Mouse (Mus musculus): ENCODE measurements around the gene Slc1a5.
A peak's percentile ranks its signal among the peaks of the same experiment; 100 is the strongest.

The Slc1a5 gene

DNA sequence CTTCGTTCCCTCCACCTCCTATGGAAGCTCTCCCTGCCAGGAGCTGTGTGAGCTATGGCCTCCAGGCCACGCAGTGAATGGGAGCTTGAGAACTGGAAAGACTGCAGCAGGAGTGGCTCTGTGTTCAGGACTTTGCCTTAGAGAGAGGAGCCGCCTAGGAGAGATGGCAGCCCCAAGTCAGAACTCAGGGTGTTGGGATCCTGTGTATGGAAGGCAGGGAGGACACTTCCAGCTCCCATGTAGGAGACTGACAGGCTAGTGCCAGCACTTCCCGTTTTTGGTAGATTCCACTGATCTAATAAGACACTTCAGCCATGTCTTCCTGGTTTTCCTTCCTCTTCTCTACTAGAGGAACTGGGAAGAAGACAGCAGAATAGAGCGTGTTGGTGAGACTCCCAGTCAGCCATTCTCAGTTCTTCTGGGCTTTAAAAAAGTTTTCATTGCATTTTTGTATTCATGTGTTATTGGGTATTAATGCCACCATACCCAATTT lies 39.2 kb downstream of the Slc1a5 start:
- no peak for DNase-seq

DNA sequence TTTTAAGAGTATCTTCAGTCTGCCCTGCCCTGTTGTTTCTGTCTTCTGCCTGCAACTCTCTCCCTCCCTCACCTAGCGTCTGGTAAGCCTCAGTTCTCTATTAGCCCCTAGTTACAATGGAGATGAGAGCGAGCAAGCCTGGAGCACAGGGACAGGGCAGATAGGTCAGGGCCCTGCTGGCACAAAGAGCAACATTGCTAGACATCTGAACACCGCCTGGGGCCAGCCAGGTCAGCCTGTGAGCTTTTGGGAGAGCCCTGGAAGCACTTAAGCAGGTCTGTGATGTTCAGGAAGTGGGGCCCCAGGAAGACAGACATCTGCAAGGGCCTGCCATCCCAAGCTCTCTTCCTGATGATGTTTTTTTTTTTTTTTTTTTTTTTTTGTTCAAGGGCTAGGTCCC lies 40.0 kb downstream of the Slc1a5 start:
- DNase-seq, result no peak

DNA sequence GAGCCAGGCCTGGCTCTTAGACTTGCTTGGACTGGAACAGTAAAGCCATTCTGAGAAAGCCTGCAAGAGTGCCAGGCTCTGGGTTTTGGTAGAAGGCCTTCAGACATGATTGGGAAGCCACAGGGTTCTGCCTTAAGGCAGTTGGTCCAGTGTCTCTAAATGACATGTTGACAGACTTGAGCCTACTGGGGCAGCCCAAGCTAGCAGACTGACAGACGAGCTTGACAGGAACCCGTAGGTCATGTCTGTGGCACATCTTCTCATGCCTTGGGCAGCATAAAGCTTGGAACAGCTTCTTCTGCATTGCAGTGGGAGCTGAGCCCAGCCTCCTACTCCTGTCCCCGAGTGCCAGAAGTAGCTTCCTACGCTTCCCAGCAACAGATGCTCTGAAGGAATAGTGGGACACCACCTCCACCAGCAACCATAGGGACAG lies 40.5 kb downstream of the Slc1a5 start:
- DNase-seq, result no peak

DNA sequence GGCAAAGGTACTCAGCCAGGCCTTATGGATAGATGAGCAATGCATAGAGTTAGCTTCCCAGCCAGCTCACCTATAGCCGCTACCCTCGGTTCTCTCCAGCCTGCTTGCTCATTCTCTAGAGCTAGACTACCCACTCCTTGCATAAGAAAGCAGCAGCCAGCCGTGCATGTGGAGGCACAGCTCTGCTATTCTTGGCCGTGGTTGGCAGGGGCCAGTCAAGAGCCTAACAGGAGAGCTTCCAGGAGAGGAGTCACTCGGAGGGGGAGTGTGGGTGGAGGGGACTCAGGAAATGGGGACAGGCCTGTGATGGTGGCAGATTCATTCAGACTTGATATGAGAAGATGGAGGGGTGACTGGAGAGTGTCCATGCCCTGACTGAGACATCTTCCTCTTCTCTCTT lies 42.6 kb downstream of the Slc1a5 start:
- no peak for DNase-seq

DNA sequence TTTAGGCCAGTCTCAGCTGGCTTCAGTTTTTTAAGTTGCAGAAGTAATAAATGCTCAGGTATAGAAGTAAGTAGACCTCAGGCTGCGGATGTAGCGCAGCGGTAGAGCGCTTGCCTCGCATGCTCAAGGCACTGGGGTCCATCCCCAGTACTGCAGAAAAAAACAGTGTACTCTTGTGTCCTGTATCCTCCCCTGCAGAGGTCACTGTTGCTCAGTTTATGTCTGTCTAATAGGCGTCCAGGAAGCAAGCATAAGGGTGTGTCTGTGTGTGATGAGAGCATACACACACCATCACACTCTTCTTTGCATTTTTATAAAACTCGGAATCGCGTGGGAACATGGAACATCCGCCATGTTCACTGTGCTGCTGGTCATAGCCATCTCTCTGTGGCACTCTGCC lies 44.6 kb downstream of the Slc1a5 start:
- peak in 1 of 2 experiments; percentile 39 for DNase-seq

DNA sequence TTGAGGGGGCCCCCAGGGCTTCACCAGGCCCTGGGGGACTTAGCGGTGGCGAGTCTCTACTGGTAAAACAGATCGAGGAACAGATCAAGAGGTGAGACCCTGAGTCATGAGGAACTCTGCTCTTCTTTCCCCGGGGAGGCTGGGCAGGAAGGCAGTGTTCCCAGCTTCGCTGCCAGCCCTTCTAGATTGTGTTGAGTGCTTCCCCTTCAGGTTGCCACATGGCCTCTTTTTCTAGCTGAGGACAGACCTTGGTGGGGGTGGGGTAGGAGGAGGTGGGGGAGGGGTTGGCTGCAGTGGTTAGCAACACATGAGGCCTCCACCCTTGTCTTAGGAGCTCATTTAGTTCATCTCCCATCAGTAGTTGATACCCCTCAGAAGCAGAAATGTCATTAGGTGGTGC lies 45.4 kb downstream of the Slc1a5 start:
- DNase-seq, result no peak

DNA sequence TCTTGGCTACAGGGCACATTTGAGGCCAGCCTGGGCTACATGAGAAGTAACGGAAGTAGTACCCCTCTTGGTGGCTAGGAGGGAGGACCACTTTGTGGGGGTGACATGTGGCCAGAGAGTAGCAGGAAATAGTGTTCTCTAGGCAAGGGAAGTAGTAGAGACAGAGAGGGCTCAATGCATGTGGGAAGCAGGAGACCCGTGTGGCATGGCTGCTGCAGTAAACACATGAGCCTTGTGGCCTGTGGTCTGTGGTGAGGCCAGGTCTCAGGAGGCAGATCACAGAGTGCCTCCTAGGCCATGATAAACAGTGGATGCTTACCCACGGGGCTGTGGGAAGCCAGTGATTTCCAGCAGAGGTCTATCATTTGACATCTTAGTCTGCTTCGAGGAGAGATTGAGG lies 46.1 kb downstream of the Slc1a5 start:
- DNase-seq, result no peak

DNA sequence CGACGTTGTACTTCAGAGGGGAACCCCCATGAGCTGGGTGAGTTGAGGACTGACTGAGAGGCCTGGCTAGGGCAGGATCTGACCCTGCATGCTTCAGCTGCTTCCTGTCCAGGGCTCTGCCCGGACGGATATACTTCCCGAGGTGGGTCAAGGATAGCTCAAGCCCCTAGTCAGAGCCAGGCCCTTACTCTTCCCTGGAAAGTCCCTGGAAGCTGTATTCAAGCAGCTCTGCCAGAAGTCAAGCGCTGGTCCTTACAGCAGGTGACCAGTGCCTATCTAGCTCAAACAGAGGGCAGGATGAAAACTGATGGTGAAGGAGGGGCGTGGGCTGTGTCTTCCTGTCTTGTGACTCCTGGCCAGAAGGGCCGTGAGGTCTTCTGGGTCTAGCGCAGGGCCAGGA lies 49.3 kb downstream of the Slc1a5 start:
- peak in 1 of 2 experiments; percentile 26 for DNase-seq

DNA sequence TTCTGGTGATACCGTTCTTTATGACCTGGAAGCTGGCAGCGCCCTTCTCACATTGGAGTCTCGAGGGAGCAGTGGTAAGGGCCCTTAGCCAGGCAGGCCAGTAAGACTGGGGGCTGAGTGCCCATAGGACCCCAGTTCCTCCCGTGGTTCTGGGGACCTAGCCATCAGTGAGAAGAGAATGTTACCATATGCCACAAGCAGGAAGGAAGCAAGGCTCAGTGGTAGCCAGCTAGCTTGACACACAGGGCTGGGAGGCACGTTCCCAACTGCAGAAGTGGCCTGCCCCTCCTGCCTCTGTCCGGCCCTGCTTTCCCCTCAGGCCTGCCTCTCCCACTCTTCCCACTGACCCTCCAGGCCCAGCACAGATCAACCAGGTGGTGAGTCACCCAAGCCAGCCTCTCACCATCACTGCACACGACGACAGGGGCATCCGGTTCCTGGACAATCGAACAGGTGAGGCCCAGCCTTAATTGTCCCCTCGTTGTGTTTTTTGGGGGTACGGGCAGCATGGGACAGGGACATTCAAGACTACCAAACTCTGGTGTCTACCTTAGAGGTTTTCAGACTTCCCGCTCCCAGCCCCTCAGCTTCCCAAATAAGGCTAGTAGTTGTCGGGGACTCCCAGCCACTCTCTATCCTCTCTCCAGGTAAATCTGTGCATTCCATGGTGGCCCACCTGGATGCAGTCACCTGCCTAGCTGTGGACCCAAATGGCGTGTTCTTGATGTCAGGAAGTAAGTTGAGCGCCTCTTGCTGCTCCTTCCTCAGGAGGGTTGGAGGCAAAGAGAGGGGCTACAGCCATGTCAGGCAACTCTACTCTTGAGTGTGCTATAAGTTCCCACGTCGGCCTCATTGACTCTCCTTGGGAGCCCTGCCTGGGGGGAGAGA lies 57.0 kb downstream of the Slc1a5 start:
- no peak for DNase-seq

DNA sequence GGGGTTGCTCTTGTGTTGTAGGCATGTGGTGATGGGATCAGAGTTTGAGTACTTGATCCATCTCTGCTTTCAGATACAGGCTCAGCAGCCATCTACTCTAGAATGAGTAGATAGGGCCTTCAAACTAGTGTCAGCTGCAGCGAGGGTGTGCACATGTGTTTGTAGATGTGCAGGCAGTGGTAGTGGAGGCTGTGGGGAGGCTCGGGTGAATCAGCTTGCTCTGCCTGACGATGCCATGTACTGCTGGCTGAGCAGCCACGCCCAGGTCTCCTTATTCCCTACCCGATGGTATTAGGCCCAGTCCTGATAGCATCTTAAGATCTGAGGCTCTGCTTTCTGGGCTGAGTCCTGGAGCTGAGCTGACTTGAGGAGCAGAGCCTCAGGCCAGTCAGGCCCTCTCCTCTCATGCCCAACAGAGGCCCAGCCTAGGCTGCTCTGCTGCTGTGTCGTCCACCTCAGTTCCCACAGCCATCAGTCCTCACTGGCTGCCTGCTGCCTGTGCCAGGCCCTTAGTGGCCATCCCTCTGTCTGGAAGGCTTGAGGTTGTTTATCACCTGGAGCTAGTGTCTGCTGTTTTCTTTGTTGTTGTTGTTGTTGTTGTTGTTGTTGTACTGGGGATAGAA lies 57.8 kb downstream of the Slc1a5 start:
- DNase-seq, result no peak

DNA sequence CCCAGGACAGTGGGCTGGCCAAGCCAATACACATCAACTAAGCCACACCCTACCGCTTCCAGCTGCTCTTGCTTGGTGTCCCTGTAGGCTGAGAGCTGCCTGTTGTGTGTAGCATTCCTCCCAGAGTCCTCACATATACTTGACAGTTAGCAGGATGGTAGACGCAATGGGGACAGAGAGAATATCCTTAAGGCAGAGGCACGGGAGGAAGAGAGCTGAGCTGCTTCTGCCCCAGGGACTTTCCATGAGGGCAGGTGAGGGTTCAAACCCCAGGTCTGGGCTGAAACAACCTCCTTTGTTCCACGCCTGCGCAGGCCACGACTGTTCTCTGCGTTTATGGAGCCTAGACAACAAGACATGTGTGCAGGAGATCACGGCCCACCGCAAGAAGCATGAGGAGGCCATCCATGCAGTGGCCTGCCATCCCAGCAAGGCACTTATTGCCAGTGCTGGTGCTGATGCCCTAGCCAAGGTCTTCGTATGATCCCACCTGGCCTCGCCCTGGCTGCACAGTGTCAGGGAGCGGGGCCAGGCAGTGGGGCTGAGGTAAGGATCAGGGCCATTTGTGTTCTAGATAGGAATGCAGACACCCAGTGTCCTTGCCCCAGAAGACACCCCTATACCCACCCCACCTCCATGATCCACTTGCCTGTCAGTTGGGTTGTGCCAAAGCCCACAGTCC lies 58.4 kb downstream of the Slc1a5 start:
- DNase-seq, result no peak

DNA sequence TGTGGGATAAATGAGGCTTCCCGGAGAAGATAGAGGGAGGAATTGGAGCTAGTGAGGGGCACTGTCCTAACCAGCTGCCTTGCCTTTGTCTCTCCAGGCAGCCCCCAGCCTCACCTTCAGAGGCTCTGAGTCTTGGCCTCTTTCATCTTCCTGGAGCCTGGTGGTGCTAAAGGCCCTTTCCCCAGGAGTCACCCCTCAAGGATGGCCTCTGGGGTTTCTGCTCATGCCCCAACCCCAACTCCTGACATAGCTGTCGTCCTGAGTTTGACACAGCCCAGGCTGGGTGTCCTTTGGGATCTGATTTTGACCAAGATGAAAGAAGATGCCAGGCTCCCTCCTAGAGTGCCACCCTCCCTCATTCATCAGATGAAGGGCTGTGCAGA lies 59.0 kb downstream of the Slc1a5 start:
- no peak for DNase-seq

DNA sequence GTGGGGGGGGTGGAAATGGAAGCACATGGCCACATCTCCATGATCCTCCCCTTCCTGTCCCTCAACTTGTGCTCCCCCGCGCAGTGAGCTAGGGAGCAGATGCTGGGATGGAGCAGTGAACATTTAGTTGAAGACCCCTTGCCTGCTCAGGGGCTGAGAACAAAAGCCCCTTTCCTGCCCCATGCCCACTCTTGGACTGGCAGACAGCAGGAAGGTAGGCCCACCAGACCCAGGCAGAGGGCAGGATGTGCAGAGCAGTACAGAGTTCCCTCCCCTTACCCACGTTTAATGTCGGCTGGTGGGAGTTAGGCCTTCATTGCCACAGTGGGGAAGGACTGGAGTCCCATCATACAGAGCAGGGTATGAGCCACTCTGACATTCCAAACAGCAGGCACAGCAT lies 59.9 kb downstream of the Slc1a5 start:
- no peak for DNase-seq

DNA sequence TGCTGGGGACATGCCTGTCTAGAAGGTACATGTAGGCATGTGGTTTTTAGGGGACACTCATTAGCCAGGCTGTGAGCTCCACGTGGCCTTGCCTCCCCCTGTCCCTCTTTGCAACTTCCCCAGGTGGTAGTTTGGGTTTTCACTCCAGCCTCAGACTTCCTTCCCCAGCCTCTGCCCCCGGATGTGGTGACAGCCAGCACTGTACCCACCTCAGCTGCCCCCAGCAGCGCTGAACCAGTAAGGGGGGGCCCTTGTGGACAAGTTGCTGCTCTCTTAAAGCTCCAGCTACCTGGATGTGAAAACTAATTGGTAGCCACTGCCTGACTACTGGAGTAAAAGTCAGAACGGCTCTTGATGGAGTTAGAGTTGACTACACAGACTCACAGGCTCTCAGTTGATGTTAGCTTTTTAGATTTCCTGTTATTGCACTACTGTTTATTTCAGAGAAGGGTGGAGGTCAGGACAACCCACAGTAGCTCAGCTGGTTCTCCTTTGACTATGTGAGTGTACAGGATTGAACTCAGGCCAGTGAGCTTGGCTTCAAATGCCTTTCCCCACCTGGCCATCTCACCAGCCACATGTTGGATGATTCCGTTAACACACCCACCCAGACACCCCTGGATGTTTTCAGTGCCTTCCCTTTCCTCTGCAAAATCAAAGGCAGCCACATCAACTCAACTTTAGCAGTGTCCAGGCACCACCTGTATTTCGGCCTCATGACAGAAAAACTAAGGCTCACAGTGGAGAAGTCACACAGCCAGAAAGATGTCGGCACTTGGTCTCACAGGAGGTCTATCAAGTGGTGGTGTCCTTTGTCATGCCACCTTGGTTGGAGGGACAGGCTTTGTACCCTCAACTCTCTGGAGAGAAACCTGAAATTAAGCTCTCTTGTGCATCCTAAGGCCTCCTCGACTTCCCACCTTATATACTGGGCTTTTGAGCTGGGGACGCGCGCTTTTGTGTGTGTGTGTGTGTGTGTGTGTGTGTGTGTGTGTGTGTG lies 60.7 kb downstream of the Slc1a5 start:
- peak in 1 of 2 experiments; percentile 27 for DNase-seq

DNA sequence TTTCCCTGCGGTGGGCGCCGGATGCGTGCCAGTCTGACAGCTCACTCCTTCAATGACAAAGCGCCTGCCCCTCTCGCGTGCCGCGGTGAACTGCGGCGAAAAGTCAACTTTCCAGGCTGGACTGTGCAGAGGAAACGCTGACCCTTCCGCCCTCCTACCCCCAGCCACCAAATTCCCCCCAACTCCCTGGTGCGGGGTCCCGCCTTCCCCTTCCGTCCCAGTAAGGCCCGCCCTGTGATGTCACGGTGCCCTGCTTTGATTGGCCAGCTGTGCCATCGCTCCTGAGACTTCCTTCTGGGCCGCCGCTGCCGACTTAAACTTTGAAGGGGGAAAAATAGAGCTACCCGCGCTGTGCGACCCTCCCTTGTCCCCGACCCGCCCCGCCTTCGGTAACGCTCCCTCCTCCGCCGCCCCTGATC lies 61.5 kb downstream of the Slc1a5 start, which contains the start of gene Prkd2:
Gene Prkd2 (plus strand): TSS at position 258 of the 419 bp plus-strand sequence.
- DNase-seq, result peak; percentile 96

DNA sequence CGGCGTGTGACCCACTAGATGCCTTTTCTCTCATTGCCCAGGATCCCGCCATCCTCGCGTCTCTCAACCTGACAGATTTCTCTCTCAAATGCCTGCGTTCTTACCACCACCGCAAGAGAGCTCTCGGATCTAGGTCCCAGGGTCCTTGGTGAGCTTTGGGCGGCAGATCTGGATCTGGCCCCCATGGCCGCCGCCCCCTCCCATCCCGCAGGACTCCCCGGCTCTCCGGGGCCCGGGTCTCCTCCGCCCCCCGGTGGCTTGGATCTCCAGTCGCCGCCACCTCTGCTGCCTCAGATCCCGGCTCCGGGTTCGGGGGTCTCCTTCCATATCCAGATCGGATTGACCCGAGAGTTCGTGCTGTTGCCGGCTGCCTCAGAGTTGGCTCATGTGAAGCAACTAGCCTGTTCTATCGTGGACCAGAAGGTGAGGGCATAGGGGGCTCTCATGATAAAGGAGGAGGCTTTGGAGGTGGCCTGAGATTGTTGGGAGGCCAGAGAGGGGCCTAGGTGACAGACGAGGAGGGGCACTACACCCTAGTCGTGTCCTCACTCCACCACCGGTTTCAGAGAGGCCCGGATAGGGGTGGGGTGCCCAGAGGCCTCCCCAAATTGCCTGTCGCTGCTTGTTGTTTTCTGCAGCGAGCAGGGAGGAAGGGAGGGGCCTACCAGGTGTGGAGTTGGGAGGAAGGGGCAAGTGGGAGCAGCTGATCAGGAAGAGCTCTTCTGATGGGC lies 62.5 kb downstream of the Slc1a5 start:
- peak; percentile 34 to 51 for DNase-seq

DNA sequence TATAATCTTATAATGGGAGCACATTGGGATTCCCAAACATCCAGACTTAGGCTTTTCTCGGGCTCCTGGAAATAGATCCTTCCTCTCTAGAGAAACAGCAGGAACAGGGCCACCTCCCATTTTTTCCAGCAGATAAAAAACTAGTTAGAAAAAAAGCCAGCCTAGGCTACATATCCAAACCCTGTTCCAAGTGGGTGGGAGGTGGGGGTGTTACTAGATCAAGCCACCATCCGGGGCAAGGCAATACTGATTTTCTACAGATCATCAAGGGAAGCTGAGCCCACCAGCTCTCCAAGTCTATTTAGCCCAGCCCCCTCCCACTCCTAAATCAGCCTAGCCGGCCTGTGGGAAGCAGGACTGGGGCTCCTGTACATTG lies 63.5 kb downstream of the Slc1a5 start:
- DNase-seq, result peak in 1 of 2 experiments; percentile 23

DNA sequence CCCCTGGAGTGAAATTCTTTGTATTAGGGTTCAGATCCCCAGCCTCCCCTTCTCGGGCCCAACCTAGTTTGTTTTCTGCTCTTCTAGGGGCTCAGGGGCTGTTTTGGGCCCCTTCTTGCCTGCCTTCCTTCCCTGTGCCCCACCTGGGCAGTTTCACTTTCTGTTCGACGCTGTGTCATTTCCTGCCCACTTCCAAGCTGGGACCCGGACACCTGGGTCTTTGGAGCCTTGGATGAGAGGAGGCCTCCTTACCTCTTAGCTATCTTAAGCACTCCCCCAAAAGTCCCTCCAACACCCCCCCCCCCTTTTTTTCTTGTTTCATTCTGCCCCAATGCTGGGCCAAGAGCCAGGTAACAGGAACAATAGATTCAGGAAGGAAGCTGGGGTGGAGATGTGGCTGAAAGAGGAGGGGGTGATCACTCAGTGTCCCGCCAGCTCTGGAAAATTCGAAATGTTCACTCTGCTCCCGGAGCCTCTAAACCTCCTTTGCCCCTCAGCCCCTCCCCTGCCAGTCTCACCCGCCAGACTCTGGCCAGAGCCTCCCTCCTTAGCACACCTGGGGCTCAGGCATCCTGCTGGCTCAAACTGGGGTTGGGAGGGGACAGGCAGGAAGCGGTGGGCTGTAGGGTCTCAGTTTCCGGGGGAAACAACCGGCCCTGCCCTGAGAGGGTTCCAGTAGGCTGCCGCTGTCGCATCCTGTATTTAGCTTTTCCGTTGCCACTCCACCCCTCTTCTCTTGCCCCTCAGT lies 64.1 kb downstream of the Slc1a5 start:
- DNase-seq, result peak; percentile 49 to 67

DNA sequence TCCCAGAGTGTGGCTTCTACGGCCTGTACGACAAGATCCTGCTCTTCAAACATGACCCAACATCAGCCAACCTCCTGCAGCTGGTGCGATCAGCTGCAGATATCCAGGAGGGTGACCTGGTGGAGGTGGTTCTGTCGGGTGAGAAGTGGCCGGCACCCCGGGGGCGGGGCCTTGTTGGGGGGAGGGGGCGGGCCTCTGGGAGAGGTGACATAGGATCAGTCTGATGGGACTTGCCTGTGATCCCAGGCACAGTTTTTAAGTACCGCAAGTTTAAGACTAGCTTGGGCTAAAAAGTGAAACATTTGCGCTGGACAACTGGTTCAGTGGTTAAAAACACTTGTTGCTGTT lies 64.7 kb downstream of the Slc1a5 start:
- DNase-seq, result no peak

DNA sequence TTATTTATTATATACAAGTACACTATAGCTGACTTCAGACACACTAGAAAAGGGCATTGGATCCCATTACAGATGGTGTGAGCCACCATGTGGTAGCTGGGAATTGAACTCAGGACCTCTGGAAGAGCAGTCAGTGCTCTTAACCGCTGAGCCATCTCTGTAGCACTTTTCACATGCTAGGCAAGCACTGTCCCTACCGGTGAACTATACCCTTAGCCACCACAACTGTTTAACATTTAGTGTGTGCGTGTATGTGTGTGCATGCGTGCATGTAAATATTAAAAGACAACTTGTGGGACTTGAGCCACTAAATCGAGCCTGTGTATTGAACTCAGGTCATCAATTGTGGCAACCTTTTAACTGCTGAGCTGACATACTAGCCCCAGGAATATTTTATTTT lies 65.6 kb downstream of the Slc1a5 start:
- DNase-seq, result no peak

DNA sequence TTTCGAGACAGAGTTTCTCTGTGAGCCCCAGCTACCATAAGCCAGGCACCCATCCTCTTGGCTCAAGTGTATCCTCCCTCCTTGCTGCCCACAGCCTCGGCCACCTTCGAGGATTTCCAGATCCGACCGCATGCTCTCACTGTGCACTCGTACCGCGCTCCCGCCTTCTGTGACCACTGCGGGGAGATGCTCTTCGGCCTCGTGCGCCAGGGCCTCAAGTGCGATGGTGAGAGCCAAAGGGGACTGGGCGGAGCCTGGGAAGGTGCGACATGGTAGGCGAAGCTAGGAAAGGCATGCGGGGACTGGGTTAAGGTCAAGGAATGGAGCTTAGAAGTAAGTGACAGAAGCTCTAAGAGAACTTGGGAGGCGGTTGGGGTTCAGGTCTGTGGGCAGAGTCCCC lies 66.4 kb downstream of the Slc1a5 start:
- DNase-seq, result no peak

All from kidney, postnatal 4 days (tissue).